Mouse (Mus musculus) intestine, postnatal 0 days (tissue): Measurements from ENCODE around the gene S1pr4. TPM values are rescaled to one million over a fixed set of nuclear protein-coding genes. Genes with fewer than 3 reads are reported as not detected.

Experiments used
- ATAC-seq: fragments of 200-750 bp; cut with Nextera tagmentation; 2 replicates; pipeline ENCODE4 v1.8.0; 2017; ENCODE audit warnings: mild to moderate bottlenecking, moderate TSS enrichment, moderate library complexity
- H3K27ac ChIP-seq: fragments of 300-500 bp; sonication (generic); 2 replicates; pipeline ENCODE4 v1.5.1; 2014; ENCODE audit warnings: mild to moderate bottlenecking, low read depth, low read length, moderate library complexity
- H3K27me3 ChIP-seq: fragments of 300-500 bp; sonication (generic); replicated peaks from 2 replicates; pipeline ENCODE4 v1.6.1; 2014; ENCODE audit warnings: low read length, mixed read lengths; ENCODE audit not compliant: control insufficient read depth, insufficient read depth
- H3K36me3 ChIP-seq: fragments of 300-500 bp; sonication (generic); 2 replicates; pipeline ENCODE4 v1.6.1; 2014; ENCODE audit warnings: mild to moderate bottlenecking, moderate library complexity; ENCODE audit not compliant: control insufficient read depth, insufficient read depth
- H3K4me1 ChIP-seq: fragments of 300-500 bp; sonication (generic); replicated peaks from 2 replicates; pipeline ENCODE4 v1.6.1; 2014; ENCODE audit warnings: antibody characterized with exemption, low read length, mixed read lengths; ENCODE audit not compliant: control insufficient read depth, insufficient read depth
- H3K4me2 ChIP-seq: fragments of 300-500 bp; sonication (generic); replicated peaks from 2 replicates; pipeline ENCODE4 v1.6.1; 2014; ENCODE audit warnings: low read depth, mild to moderate bottlenecking, moderate library complexity
- H3K4me3 ChIP-seq: fragments of 300-500 bp; sonication (generic); 2 replicates; pipeline ENCODE4 v1.5.1; 2014; ENCODE audit warnings: low read depth, low read length
- H3K9ac ChIP-seq: fragments of 300-500 bp; sonication (generic); 2 replicates; pipeline ENCODE4 v1.6.1; 2014; ENCODE audit warnings: mild to moderate bottlenecking, low read depth, low read length
- H3K9me3 ChIP-seq: fragments of 300-500 bp; sonication (generic); 2 replicates; pipeline ENCODE4 v1.6.1; 2016; ENCODE audit warnings: mixed run types; ENCODE audit not compliant: control insufficient read depth
- CTCF ChIP-seq: sonication (generic); IDR thresholded peaks from 2 replicates; pipeline ENCODE4 v1.5.1; 2016; ENCODE audit warnings: low read depth, mild to moderate bottlenecking, control low read depth, antibody characterized with exemption, moderate library complexity
- WGBS: fragments of 180-500 bp; shearing (Covaris S2); extraction: QIAGEN DNeasy Blood & Tissue Kit; methylation state at CpG from one replicate; pipeline ENCODE4 v1.1.7; 2014; 5-methylcytosine and 5-hydroxymethylcytosine counted together
- polyA plus RNA-seq: library from polyadenylated mRNA; unstranded; fragments of >200 nt; fragmentation: Nextera tagmentation; extraction: Ambion mirVana; gene quantifications from 2 replicates; pipeline ENCODE4 v1.2.1, GENCODE M21; 2015

S1pr4 gene
- polyA plus RNA-seq, 1 experiment from 2014 or later: 0.74 TPM

GRCm38 (mm10) chr10:81517227-81517626, 17.3 kb upstream of the S1pr4 start:
- H3K27ac ChIP-seq: no peak overlapping the region
- 81% methylated on average over 8 of the region's 8 CpGs for WGBS
- no peak for ATAC-seq

GRCm38 (mm10) chr10:81513798-81514197, 13.9 kb upstream of the S1pr4 start:
- WGBS: 79% methylated on average over 5 of the region's 5 CpGs
- Histone ChIP-seq H3K27me3 (no peaks in the 10 kb centered on the region), H3K27ac (no peak overlapping the region), H3K4me3 (no peak overlapping the region), H3K4me2 (no peak overlapping the region), H3K9me3 (no peaks in the 10 kb centered on the region), H3K4me1 (no peaks in the 10 kb centered on the region), H3K9ac (no peak overlapping the region), H3K36me3 (no peaks in the 10 kb centered on the region)
- TF ChIP-seq CTCF: peak; percentile 24; the same call in 1 of the 2 replicates
- no peak for ATAC-seq

More at GRCm38 (mm10) chr10:81517227-81517626, 17.3 kb upstream of the S1pr4 start:
- Histone ChIP-seq H3K4me2 (no peak overlapping the region), H3K36me3 (no peaks in the 10 kb centered on the region), H3K9me3 (no peaks in the 10 kb centered on the region), H3K4me3 (no peak overlapping the region), H3K9ac (no peak overlapping the region), H3K4me1 (no peaks in the 10 kb centered on the region), H3K27me3 (no peaks in the 10 kb centered on the region)
- TF ChIP-seq CTCF: no peak

- 63% methylated on average over 14 of the region's 14 CpGs for WGBS
- no peak overlapping the region for H3K4me2 ChIP-seq
- TF ChIP-seq CTCF: no peak
- H3K36me3 ChIP-seq: no peaks in the 10 kb centered on the region
- no peak overlapping the region for H3K4me3 ChIP-seq
- no peak for ATAC-seq
- H3K4me1 ChIP-seq: no peaks in the 10 kb centered on the region
- H3K9me3 ChIP-seq: no peaks in the 10 kb centered on the region
- H3K9ac ChIP-seq: no peak overlapping the region
- H3K27me3 ChIP-seq: no peaks in the 10 kb centered on the region
- no peak overlapping the region for H3K27ac ChIP-seq
Observed at GRCm38 (mm10) chr10:81510246-81510810, 10.4 kb upstream of the S1pr4 start.

DNA sequence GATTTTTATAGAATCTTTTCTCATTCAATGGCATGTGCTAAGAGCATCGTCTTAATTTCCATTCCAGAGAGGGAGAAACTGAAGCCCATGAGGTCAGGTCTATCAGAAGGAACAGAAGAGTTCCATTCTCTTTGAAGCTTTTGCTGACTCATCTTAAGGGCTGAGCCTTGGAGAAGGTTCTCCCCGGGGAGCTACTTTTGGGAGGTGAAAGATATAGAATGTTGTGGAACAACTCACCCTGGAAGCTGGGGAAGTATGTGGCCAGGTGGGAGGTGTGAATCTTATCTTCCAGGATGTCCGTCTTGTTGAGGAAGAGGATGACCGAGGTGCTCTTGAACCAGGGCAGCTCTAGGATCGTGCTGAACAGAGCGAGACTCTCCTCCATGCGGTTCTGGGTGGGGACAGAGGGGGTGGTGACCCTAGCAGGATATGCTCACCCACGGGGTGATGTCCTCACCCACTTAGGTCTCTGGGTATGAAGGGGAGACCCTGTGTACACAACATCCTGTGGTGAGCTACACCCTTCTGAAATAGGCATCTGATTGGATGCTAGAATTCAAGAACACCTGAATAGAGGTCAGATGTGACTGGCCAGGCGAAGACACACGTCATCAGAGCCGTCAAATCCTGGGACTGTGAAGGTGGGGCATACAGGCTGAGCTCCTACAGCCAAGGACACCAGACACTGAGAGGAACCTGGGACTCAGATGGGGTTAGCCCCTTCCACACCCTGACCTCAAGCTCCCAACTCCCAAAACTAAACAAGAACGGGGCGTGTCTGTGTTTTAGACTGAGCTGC, 8.0 kb upstream of the S1pr4 start:
- WGBS: 62% methylated on average over 13 of the region's 13 CpGs
- Histone ChIP-seq H3K4me2 (no peak overlapping the region), H3K36me3 (no peaks in the 10 kb centered on the region), H3K9me3 (no peaks in the 10 kb centered on the region), H3K9ac (no peak overlapping the region), H3K4me1 (no peaks in the 10 kb centered on the region), H3K27me3 (0 out of 2 replicates have a peak, but pooled peaks cover 9% of the 10 kb centered on the region), H3K4me3 (no peak overlapping the region), H3K27ac (no peak overlapping the region)
- no peak for ATAC-seq
- TF ChIP-seq CTCF: no peak

DNA sequence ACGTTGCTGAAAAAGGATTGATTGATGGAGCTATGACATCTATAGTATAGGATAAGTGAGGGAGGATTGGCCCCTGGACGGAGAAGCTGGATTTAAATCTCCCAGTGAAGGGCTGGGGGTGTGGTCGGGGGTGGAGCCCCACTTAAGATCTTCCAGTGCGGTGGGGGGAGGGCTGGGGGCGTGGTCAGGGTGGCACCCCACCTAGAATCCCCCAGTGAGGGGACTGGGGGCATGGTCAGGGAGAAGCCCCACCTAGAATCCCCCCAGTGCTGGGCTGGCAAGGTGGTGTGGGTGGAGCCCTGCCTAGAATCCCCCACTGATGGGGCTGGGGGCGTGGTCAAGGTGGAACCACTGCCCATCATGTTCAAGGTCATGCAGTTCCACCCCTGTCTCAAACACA, 7.2 kb upstream of the S1pr4 start:
- 38% methylated on average over 6 of the region's 6 CpGs for WGBS
- no peak for TF ChIP-seq CTCF
- Histone ChIP-seq H3K27me3 (0 out of 2 replicates have a peak, but pooled peaks cover 9% of the 10 kb centered on the region), H3K4me1 (no peaks in the 10 kb centered on the region), H3K4me3 (no peak overlapping the region), H3K36me3 (no peaks in the 10 kb centered on the region), H3K9me3 (no peaks in the 10 kb centered on the region), H3K4me2 (no peak overlapping the region), H3K27ac (no peak overlapping the region), H3K9ac (no peak overlapping the region)
- no peak for ATAC-seq

DNA sequence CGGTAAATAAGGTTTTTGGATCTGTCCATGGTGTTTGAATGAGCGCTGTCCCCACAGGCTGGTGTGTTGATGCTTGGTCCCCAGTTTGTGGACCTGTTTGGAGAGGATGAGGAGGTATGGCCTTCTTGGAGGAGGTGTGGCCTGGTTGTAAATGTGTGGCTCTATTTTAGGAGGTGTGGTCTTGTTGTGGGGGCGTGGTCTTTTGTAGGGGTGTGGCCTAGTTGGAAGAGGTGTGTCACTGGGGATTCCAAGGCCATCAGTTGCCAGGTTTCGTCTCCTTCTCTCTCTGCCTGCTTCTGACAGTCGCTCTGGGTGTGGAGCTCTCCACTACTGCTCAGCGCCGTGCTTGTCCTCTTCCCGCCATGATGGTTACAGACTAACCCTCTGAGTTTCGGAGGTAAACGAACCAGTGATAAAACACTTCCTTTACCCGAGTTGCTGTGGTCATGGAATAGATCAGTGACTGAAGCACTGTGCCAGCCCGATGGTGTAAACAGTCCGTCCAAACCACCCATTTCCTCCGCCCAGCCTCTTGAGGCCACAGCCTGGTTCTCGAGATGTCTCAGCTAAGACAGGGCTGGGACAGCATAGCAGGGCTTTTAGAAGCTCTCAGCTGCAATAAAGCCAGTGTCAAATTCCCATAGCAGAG, 5.2 kb upstream of the S1pr4 start:
- 0 out of 2 replicates have a peak, but pooled peaks cover 9% of the 10 kb centered on the region for H3K27me3 ChIP-seq
- TF ChIP-seq CTCF: no peak
- WGBS: 70% methylated on average over 15 of the region's 15 CpGs
- H3K4me2 ChIP-seq: no peak overlapping the region
- ATAC-seq: no peak
- no peak overlapping the region for H3K4me3 ChIP-seq
- no peaks in the 10 kb centered on the region for H3K4me1 ChIP-seq
- H3K9ac ChIP-seq: no peak overlapping the region
- no peaks in the 10 kb centered on the region for H3K9me3 ChIP-seq
- no peaks in the 10 kb centered on the region for H3K36me3 ChIP-seq
- H3K27ac ChIP-seq: no peak overlapping the region
